Mouse (Mus musculus) myocyte (in vitro differentiated cells): Measurements from ENCODE around the gene Rad51c.

Experiments
- E2F4 ChIP-seq: IDR thresholded peaks from one replicate; pipeline ENCODE4 v1.6.1; 2011; ENCODE audit warnings: mild to moderate bottlenecking, control low read depth, moderate library complexity; ENCODE audit not compliant: insufficient read depth
- MAX ChIP-seq: IDR thresholded peaks from one replicate; pipeline ENCODE4 v1.6.1; 2011; ENCODE audit warnings: low read depth, mild to moderate bottlenecking, control low read depth
- MYOG ChIP-seq, 3 experiments: IDR thresholded peaks; one replicate each; pipeline ENCODE4 v1.6.1; 2011; ENCODE audit warnings: control low read depth in 2 of 3, low read depth in 2 of 3, mild to moderate bottlenecking in 2 of 3; ENCODE audit not compliant: insufficient read length in 2 of 3, control insufficient read depth in 1 of 3, insufficient read depth in 1 of 3
- POLR2A ChIP-seq: IDR thresholded peaks from one replicate; pipeline ENCODE4 v1.6.1; 2011; ENCODE audit warnings: low read depth, mild to moderate bottlenecking, control low read depth, moderate library complexity; ENCODE audit not compliant: insufficient read length
- POLR2AphosphoS2 ChIP-seq: IDR thresholded peaks from one replicate; pipeline ENCODE4 v1.6.1; 2011; ENCODE audit warnings: low read depth, control low read depth; ENCODE audit not compliant: insufficient read length
- TCF12 ChIP-seq: IDR thresholded peaks from one replicate; pipeline ENCODE4 v1.6.1; 2011; ENCODE audit warnings: mild to moderate bottlenecking, control low read depth; ENCODE audit not compliant: poor library complexity, insufficient read depth, severe bottlenecking

GRCm38 (mm10) chr11:87446159-87446558 is 41.4 kb upstream of the Rad51c start:
- TF ChIP-seq POLR2A (no peak), MYOG (IDR thresholded peaks at IDR 0.05; ENCODE audit: control insufficient read depth in 1 of 3, insufficient read depth in 1 of 3, insufficient read length in 2 of 3, low read depth in 2 of 3) (no peak), MAX (no peak), POLR2AphosphoS2 (no peak), E2F4 (no peak), TCF12 (no peak)
